Mouse (Mus musculus): ENCODE results near the gene Fermt3. TPM values are rescaled to one million over a fixed set of nuclear protein-coding genes. Genes with fewer than 3 reads are reported as not detected.
A peak's percentile ranks its signal among the peaks of the same experiment; 100 is the strongest.

The Fermt3 gene
- polyA plus RNA-seq, 1 experiment from 2014 or later: 105 TPM

DNA sequence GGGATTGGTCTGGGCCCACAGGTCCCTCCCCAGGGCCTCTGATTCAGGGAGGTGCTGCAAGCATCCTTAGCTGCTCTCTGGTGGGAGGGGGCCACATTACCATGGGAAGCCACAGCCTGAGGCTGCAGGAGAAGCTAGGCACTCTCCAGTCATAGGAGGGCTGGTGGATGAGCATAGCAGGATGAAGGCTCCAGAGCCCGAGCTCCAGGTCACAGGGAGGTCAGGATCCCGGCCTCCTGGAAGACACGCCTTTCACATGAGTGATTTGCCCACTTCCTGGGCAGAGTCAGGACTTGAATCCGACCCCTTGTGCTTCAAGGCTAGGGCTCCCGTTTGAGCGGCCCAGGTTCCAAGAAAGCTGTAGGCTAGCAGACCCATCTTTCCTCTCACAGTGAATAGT lies 47.6 kb downstream of the Fermt3 start:
- H3K9me3 ChIP-seq (replicated peaks; ENCODE audit: control insufficient read depth, low read length): no peaks in the 10 kb centered on the region
- peaks cover 53% of the 10 kb centered on the region for H3K4me1 ChIP-seq (ENCODE audit: control insufficient read depth, low read depth, low read length)
- ATAC-seq (ENCODE audit: low read depth): no peak
- H3K27me3 ChIP-seq (ENCODE audit: control insufficient read depth, insufficient read depth, low read depth, low read length): peaks cover 5% of the 10 kb centered on the region
- 57% methylated on average over 6 of the region's 6 CpGs for WGBS (ENCODE audit: insufficient replicate concordance)
- H3K27ac ChIP-seq (ENCODE audit: low read length): 0 out of 2 replicates have a peak overlapping the region, but pooled peaks have one; percentile 9
- no peak overlapping the region for H3K9ac ChIP-seq (ENCODE audit: low read depth, low read length)
- no peak overlapping the region for H3K4me3 ChIP-seq (ENCODE audit: low read depth, low read length)
- no peaks in the 10 kb centered on the region for H3K36me3 ChIP-seq (ENCODE audit: control insufficient read depth, insufficient read depth)
- H3K4me2 ChIP-seq (ENCODE audit: low read depth, low read length): no peak overlapping the region

GRCm38 (mm10) chr19:6970460-6971085 lies 48.7 kb downstream of the Fermt3 start:
- Histone ChIP-seq H3K27me3 (ENCODE audit: control insufficient read depth, insufficient read depth, low read depth, low read length) (peaks cover 5% of the 10 kb centered on the region), H3K4me2 (ENCODE audit: low read depth, low read length) (peak overlapping the region; percentile 93), H3K9me3 (replicated peaks; ENCODE audit: control insufficient read depth, low read length) (no peaks in the 10 kb centered on the region), H3K4me3 (ENCODE audit: low read depth, low read length) (peak overlapping the region; percentile 70), H3K9ac (ENCODE audit: low read depth, low read length) (peak overlapping the region; percentile 42), H3K27ac (ENCODE audit: low read length) (no peak overlapping the region), H3K4me1 (ENCODE audit: control insufficient read depth, low read depth, low read length) (peaks cover 42% of the 10 kb centered on the region), H3K36me3 (ENCODE audit: control insufficient read depth, insufficient read depth) (no peaks in the 10 kb centered on the region)
- ATAC-seq (ENCODE audit: low read depth): no peak
- 27% methylated on average over 11 of the region's 11 CpGs for WGBS (ENCODE audit: insufficient replicate concordance)

DNA sequence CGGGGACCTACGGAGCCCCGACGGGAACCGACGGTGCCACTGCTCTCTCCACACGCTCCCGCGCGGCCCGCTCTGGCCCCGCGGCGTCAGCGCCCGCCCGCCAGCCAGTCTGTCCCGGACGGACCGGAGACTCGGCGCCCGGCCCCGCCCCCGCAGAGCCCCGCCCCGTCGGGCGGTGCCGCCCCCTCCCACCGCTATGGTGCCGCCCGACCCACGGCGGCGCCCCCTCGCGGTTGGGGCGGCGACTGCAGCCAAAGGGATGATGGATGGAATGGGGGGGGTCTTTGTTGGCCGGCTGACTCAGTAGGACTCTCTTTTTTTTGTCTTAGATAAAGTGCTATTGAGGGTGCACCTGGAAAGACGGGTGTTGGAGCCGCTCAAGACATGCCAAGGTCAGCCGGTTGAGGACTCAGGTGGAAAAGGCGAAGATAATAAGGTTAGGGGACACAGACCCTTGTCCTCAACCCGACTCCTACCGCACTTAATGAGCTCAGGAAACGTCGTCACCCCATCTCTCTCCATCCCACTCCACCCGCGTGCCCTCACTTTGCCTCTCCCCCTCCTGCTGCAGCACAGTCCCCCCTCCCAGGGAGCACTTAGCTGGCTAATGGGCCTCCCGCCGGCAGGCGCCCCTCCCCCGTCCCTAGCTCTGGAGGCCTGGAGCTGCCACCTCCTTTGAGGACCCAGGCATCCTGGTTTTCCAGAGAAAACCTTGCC lies 49.4 kb downstream of the Fermt3 start:
- Histone ChIP-seq H3K4me3 (ENCODE audit: low read depth, low read length) (peak overlapping the region; percentile 70), H3K9me3 (replicated peaks; ENCODE audit: control insufficient read depth, low read length) (no peaks in the 10 kb centered on the region), H3K27me3 (ENCODE audit: control insufficient read depth, insufficient read depth, low read depth, low read length) (peaks cover 5% of the 10 kb centered on the region), H3K4me2 (ENCODE audit: low read depth, low read length) (peak overlapping the region; percentile 93), H3K27ac (ENCODE audit: low read length) (no peak overlapping the region), H3K4me1 (ENCODE audit: control insufficient read depth, low read depth, low read length) (peaks cover 41% of the 10 kb centered on the region), H3K36me3 (ENCODE audit: control insufficient read depth, insufficient read depth) (0 out of 2 replicates have a peak, but pooled peaks cover 2% of the 10 kb centered on the region), H3K9ac (ENCODE audit: low read depth, low read length) (peak overlapping the region; percentile 78)
- 1% methylated on average over 55 of the region's 55 CpGs for WGBS (ENCODE audit: insufficient replicate concordance)
- ATAC-seq (ENCODE audit: low read depth): peak; percentile 81

- Histone ChIP-seq H3K36me3 (ENCODE audit: control insufficient read depth, insufficient read depth) (0 out of 2 replicates have a peak, but pooled peaks cover 2% of the 10 kb centered on the region), H3K27me3 (ENCODE audit: control insufficient read depth, insufficient read depth, low read depth, low read length) (peaks cover 5% of the 10 kb centered on the region), H3K4me2 (ENCODE audit: low read depth, low read length) (peak overlapping the region; percentile 93), H3K27ac (ENCODE audit: low read length) (no peak overlapping the region), H3K4me1 (ENCODE audit: control insufficient read depth, low read depth, low read length) (peaks cover 36% of the 10 kb centered on the region), H3K9me3 (replicated peaks; ENCODE audit: control insufficient read depth, low read length) (no peaks in the 10 kb centered on the region), H3K4me3 (ENCODE audit: low read depth, low read length) (peak overlapping the region; percentile 70), H3K9ac (ENCODE audit: low read depth, low read length) (peak overlapping the region; percentile 78)
- under 1% methylated on average over 20 of the region's 20 CpGs for WGBS (ENCODE audit: insufficient replicate concordance)
- ATAC-seq (ENCODE audit: low read depth): no peak; the same call in 1 of the 2 replicates
These were observed 50.0 kb downstream of the Fermt3 start for GRCm38 (mm10) chr19:6969291-6969664.

DNA sequence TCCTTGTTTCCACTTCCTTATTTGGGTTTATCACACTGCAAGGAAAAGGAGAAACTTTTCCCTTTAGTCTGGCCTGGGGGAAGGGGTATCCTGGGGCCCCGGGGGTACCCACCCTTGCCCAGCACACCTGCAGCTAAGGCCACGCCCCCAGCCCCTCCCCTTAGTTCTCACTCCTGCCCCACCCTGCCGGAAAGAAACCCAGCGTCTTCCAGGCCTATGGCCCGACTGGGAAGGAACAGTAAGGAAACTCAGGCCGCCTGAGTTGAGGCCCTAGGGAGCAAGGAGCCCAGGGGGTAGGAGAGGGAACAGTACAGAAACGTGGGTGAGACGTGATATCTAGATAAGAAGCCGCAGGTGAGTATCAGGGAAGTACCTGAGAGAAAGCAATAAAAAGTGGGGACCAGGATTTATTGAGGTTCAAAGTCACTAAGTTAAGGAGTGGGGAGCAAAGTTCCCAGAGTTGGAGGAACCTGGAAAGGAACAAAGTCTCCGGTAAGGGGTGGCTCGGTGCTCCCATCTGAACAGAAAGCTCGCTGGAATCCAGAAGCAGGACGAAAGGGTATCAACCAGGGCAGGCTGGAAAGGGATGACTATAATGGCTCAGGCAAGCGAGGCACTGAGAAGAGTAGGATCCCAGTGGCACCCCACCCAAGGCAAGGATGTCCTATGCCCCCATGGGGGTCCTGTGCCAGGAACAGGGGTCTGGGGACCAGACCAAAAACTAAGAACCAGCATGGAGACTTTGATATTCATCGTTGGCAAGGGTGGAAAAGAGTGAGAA lies 50.6 kb downstream of the Fermt3 start:
- H3K4me3 ChIP-seq (ENCODE audit: low read depth, low read length): peak overlapping the region; percentile 70
- peak overlapping the region; percentile 78 for H3K9ac ChIP-seq (ENCODE audit: low read depth, low read length)
- H3K9me3 ChIP-seq (replicated peaks; ENCODE audit: control insufficient read depth, low read length): no peaks in the 10 kb centered on the region
- 0 out of 2 replicates have a peak, but pooled peaks cover 2% of the 10 kb centered on the region for H3K36me3 ChIP-seq (ENCODE audit: control insufficient read depth, insufficient read depth)
- H3K27me3 ChIP-seq (ENCODE audit: control insufficient read depth, insufficient read depth, low read depth, low read length): peaks cover 5% of the 10 kb centered on the region
- no peak for ATAC-seq (ENCODE audit: low read depth)
- no peak overlapping the region for H3K27ac ChIP-seq (ENCODE audit: low read length)
- peaks cover 30% of the 10 kb centered on the region for H3K4me1 ChIP-seq (ENCODE audit: control insufficient read depth, low read depth, low read length)
- 9% methylated on average over 15 of the region's 15 CpGs for WGBS (ENCODE audit: insufficient replicate concordance)
- H3K4me2 ChIP-seq (ENCODE audit: low read depth, low read length): peak overlapping the region; percentile 93

DNA sequence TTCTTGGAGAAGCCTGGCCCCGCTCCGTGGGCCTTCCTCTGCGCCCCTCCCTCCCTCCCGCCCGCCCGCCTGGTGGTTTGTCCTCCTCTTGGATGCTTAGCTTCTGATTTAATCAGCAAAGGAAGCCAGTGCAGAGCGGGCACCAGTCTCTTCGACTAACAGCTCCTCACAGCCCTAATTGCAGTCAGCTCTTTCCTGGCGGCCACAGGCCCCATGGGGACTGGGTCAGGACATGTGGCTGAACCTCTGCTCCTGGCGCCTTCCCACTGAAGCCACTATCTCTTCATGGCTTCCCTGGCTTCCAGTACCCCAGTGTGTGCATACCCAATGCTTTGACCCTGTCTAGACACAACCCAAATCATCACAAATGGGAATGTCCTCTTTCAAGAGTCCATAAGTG lies 62.8 kb downstream of the Fermt3 start:
- 61% methylated on average over 10 of the region's 10 CpGs for WGBS (ENCODE audit: insufficient replicate concordance)
- Histone ChIP-seq H3K27me3 (ENCODE audit: control insufficient read depth, insufficient read depth, low read depth, low read length) (no peaks in the 10 kb centered on the region), H3K27ac (ENCODE audit: low read length) (no peak overlapping the region), H3K4me2 (ENCODE audit: low read depth, low read length) (no peak overlapping the region), H3K4me3 (ENCODE audit: low read depth, low read length) (no peak overlapping the region), H3K9ac (ENCODE audit: low read depth, low read length) (no peak overlapping the region), H3K4me1 (ENCODE audit: control insufficient read depth, low read depth, low read length) (peaks cover 12% of the 10 kb centered on the region), H3K9me3 (replicated peaks; ENCODE audit: control insufficient read depth, low read length) (no peaks in the 10 kb centered on the region), H3K36me3 (ENCODE audit: control insufficient read depth, insufficient read depth) (peaks cover 7% of the 10 kb centered on the region)
- ATAC-seq (ENCODE audit: low read depth): no peak

DNA sequence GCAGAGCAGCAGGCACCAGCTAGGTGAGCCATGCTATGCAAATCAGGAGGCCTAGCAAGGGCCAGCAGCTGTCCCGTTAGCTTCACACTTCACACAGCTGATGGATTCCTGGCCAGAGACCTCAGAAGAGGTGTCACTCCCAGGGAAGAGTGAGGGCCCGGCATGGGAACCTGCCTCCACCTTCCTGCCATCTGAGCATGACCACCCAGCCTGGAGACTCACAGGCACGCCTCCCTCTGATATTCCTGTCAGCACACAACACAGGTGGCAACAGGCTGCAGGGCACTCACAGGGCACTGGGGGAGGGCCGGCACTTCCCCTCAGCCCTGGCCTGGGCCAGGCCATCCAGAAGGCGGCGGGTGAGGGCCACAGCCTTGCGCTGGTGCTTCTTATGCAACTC lies 63.8 kb downstream of the Fermt3 start:
- ATAC-seq (ENCODE audit: low read depth): no peak
- 73% methylated on average over 7 of the region's 7 CpGs for WGBS (ENCODE audit: insufficient replicate concordance)
- Histone ChIP-seq H3K27ac (ENCODE audit: low read length) (no peak overlapping the region), H3K4me2 (ENCODE audit: low read depth, low read length) (no peak overlapping the region), H3K9me3 (replicated peaks; ENCODE audit: control insufficient read depth, low read length) (no peaks in the 10 kb centered on the region), H3K36me3 (ENCODE audit: control insufficient read depth, insufficient read depth) (peaks cover 7% of the 10 kb centered on the region), H3K9ac (ENCODE audit: low read depth, low read length) (no peak overlapping the region), H3K27me3 (ENCODE audit: control insufficient read depth, insufficient read depth, low read depth, low read length) (no peaks in the 10 kb centered on the region), H3K4me3 (ENCODE audit: low read depth, low read length) (no peak overlapping the region), H3K4me1 (ENCODE audit: control insufficient read depth, low read depth, low read length) (peaks cover 17% of the 10 kb centered on the region)

- Histone ChIP-seq H3K4me2 (ENCODE audit: low read depth, low read length) (no peak overlapping the region), H3K9me3 (replicated peaks; ENCODE audit: control insufficient read depth, low read length) (no peaks in the 10 kb centered on the region), H3K27me3 (ENCODE audit: control insufficient read depth, insufficient read depth, low read depth, low read length) (no peaks in the 10 kb centered on the region), H3K4me3 (ENCODE audit: low read depth, low read length) (no peak overlapping the region), H3K27ac (ENCODE audit: low read length) (no peak overlapping the region), H3K36me3 (ENCODE audit: control insufficient read depth, insufficient read depth) (no peaks in the 10 kb centered on the region; the same call in none of the 2 replicates), H3K4me1 (ENCODE audit: control insufficient read depth, low read depth, low read length) (peaks cover 28% of the 10 kb centered on the region), H3K9ac (ENCODE audit: low read depth, low read length) (no peak overlapping the region)
- WGBS (ENCODE audit: insufficient replicate concordance): 65% methylated on average over 9 of the region's 9 CpGs
- no peak for ATAC-seq (ENCODE audit: low read depth)
These were observed 65.2 kb downstream of the Fermt3 start for GRCm38 (mm10) chr19:6954046-6954445.

Data from liver, embryonic 16.5 days (tissue).